Mouse (Mus musculus) midbrain, embryonic 13.5 days (tissue): Measurements from ENCODE around the gene Parp6. TPM values are rescaled to one million over a fixed set of nuclear protein-coding genes. Genes with fewer than 3 reads are reported as not detected.

Experiments used
- ATAC-seq: fragments of 200-750 bp; cut with Nextera tagmentation; 2 replicates; pipeline ENCODE4 v1.8.0; 2017; ENCODE audit warnings: mild to moderate bottlenecking, moderate TSS enrichment, moderate library complexity
- H3K27ac ChIP-seq: fragments of 300-500 bp; sonication (generic); 2 replicates; pipeline ENCODE4 v1.5.1; 2015; ENCODE audit warnings: inconsistent platforms, mild to moderate bottlenecking, moderate library complexity
- H3K27me3 ChIP-seq: fragments of 300-500 bp; sonication (generic); 2 replicates; pipeline ENCODE4 v1.6.1; 2015; ENCODE audit warnings: mild to moderate bottlenecking, inconsistent platforms
- H3K36me3 ChIP-seq: fragments of 300-500 bp; sonication (generic); 2 replicates; pipeline ENCODE4 v1.6.1; 2015; ENCODE audit warnings: mild to moderate bottlenecking, inconsistent platforms
- H3K4me1 ChIP-seq: fragments of 300-500 bp; sonication (generic); replicated peaks from 2 replicates; pipeline ENCODE4 v1.6.1; 2015; ENCODE audit warnings: inconsistent platforms
- H3K4me2 ChIP-seq: fragments of 300-500 bp; sonication (generic); replicated peaks from 2 replicates; pipeline ENCODE4 v1.6.1; 2015; ENCODE audit warnings: moderate library complexity, mild to moderate bottlenecking, inconsistent platforms
- H3K4me3 ChIP-seq: fragments of 300-500 bp; sonication (generic); replicated peaks from 2 replicates; pipeline ENCODE4 v1.5.1; 2015; ENCODE audit warnings: mild to moderate bottlenecking, inconsistent platforms
- H3K9ac ChIP-seq: fragments of 300-500 bp; sonication (generic); replicated peaks from 2 replicates; pipeline ENCODE4 v1.6.1; 2015; ENCODE audit warnings: mild to moderate bottlenecking, inconsistent platforms
- H3K9me3 ChIP-seq: fragments of 300-500 bp; sonication (generic); 2 replicates; pipeline ENCODE4 v1.6.1; 2016; ENCODE audit warnings: mild to moderate bottlenecking, inconsistent platforms
- WGBS: fragments of 180-500 bp; shearing (Covaris S2); methylation state at CpG from one replicate; pipeline ENCODE4 v1.1.7; 2015; 5-methylcytosine and 5-hydroxymethylcytosine counted together
- polyA plus RNA-seq: library from polyadenylated mRNA; unstranded; fragments of >200 nt; fragmentation: Nextera tagmentation; extraction: Ambion mirVana; gene quantifications from 2 replicates; pipeline ENCODE4 v1.2.1, GENCODE M21; 2015

The Parp6 gene
- polyA plus RNA-seq = 186 and 195 TPM in 2 replicates

DNA sequence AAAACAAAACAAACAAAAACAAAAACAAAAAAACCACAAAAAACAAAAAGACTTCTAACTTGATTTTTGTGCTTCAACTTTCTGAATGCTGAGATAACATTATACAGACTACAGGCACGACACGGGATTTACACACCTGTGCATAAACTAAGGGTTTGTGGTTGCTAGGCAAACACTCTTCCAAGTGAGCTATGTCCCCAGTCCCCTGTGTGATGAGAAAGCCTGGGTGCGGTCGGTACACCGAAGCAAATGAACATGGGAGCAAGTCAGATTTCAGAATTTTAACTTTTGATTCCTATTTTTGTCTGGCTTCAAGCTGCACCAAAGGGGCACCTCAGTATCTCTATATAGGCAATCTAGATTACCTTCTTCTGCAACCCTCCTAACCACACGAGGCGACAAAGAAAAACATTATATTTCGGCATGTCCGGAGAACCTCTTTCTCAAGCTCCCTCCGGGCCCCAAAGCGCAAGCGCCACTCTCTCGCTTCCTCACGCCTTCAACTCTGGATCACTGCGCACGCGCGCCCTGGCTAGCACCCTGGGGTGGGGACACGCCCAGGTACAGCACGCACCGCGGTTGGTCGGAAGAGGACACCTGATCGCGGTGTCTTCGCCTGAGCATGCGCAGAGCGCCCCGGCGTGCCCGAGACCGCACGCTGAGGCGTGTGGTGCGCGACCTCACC lies at the start of gene Parp6:
Gene Parp6, plus strand, starts transcription at position 663 of the 685 bp plus-strand sequence.
- under 1% methylated on average over 36 of the region's 36 CpGs for WGBS
- ATAC-seq = peak; percentile 98

GRCm38 (mm10) chr9:59571852-59572251 lies 45.2 kb upstream of the Parp6 start:
- 79% methylated on average over 2 of the region's 2 CpGs for WGBS
- H3K27me3 ChIP-seq = peaks cover 15% of the 10 kb centered on the region
- H3K27ac ChIP-seq = no peak overlapping the region
- ATAC-seq = no peak
- no peak overlapping the region for H3K9ac ChIP-seq
- H3K36me3 ChIP-seq = no peaks in the 10 kb centered on the region
- H3K9me3 ChIP-seq = no peaks in the 10 kb centered on the region
- H3K4me3 ChIP-seq = no peak overlapping the region
- H3K4me1 ChIP-seq = peaks cover 5% of the 10 kb centered on the region
- no peak overlapping the region for H3K4me2 ChIP-seq

More for the DNA sequence above, at the start of gene Parp6:
- Histone ChIP-seq H3K4me2 (peak within 1 kb of the TSS; percentile 69), H3K27ac (peak within 1 kb of the TSS; percentile 92), H3K9ac (peak within 1 kb of the TSS; percentile 81), H3K27me3 (no peaks in the 10 kb centered on the region), H3K36me3 (no peaks in the 10 kb centered on the region), H3K4me3 (peak within 1 kb of the TSS; percentile 81), H3K9me3 (no peaks in the 10 kb centered on the region), H3K4me1 (peaks cover 32% of the 10 kb centered on the region)

GRCm38 (mm10) chr9:59577401-59577800 lies 39.7 kb upstream of the Parp6 start:
- WGBS = 14% methylated on average over 13 of the region's 13 CpGs
- no peaks in the 10 kb centered on the region for H3K9me3 ChIP-seq

GRCm38 (mm10) chr9:59577844-59578504 lies 39.1 kb upstream of the Parp6 start, which contains the start of gene Celf6:
Gene Celf6 (plus strand): TSS chr9:59577917.
- Histone ChIP-seq H3K36me3 (no peaks in the 10 kb centered on the region), H3K27me3 (peaks cover 39% of the 10 kb centered on the region), H3K9me3 (no peaks in the 10 kb centered on the region), H3K9ac (peak within 1 kb of the TSS; percentile 67), H3K4me1 (peaks cover 28% of the 10 kb centered on the region), H3K27ac (peak within 1 kb of the TSS; percentile 69), H3K4me3 (peak within 1 kb of the TSS; percentile 51), H3K4me2 (peak within 1 kb of the TSS; percentile 58)
- ATAC-seq = peak; percentile 98
- WGBS = 2% methylated on average over 45 of the region's 61 CpGs

More at GRCm38 (mm10) chr9:59577401-59577800, 39.7 kb upstream of the Parp6 start:
- peaks cover 28% of the 10 kb centered on the region for H3K4me1 ChIP-seq
- H3K4me2 ChIP-seq = peak overlapping the region; percentile 58
- no peaks in the 10 kb centered on the region for H3K36me3 ChIP-seq
- H3K27ac ChIP-seq = peak overlapping the region; percentile 69
- ATAC-seq = no peak
- H3K4me3 ChIP-seq = peak overlapping the region; percentile 51
- peaks cover 35% of the 10 kb centered on the region for H3K27me3 ChIP-seq
- peak overlapping the region; percentile 15; the same call in 1 of the 2 replicates for H3K9ac ChIP-seq

DNA sequence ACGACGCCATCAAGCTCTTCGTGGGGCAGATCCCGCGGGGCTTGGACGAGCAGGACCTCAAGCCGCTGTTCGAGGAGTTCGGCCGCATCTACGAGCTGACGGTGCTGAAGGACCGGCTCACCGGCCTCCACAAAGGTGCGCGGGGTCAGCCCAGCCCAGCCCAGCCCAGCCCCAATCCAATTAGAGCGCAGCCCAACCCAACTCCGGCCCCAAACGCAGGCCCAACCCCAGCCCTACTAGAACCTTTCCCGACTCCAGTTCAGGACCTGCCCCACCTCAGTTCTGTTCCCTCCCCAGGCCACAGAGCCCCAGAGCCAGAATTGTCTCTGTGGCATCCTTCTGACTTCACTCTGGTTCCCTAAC lies 38.6 kb upstream of the Parp6 start:
- peak; percentile 71; the same call in 1 of the 2 replicates for ATAC-seq
- WGBS = under 1% methylated on average over 20 of the region's 20 CpGs
- peaks cover 43% of the 10 kb centered on the region for H3K27me3 ChIP-seq
- H3K9ac ChIP-seq = peak overlapping the region; percentile 67
- no peaks in the 10 kb centered on the region for H3K9me3 ChIP-seq
- peak overlapping the region; percentile 51 for H3K4me3 ChIP-seq
- H3K4me2 ChIP-seq = peak overlapping the region; percentile 58
- H3K4me1 ChIP-seq = peaks cover 28% of the 10 kb centered on the region
- H3K36me3 ChIP-seq = no peaks in the 10 kb centered on the region
- H3K27ac ChIP-seq = peak overlapping the region; percentile 16

DNA sequence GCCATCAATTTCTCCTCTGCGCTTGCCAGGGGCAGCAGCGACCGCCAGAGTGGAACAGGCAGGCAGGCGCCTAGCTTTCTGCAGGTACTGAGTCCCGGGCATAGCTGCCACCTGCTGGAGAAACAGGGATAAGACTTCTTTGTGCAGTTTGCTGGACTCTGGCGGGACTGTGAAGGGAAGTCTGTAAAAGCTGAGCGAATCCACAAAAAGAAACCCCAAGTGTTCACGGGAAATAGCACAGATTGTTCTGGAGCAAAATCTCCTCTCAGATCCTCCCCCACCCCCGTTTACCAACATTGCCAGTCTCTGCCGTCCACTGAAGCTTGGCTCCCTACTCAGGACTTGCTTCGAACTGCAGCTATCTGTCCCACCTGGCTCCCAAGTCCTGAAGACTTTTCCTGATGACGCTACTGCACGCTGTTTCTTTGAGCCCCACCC lies 32.2 kb upstream of the Parp6 start:
- Histone ChIP-seq H3K4me2 (peak overlapping the region; percentile 32), H3K4me1 (peaks cover 49% of the 10 kb centered on the region), H3K27ac (no peak overlapping the region), H3K27me3 (peaks cover 41% of the 10 kb centered on the region), H3K9ac (no peak overlapping the region), H3K36me3 (no peaks in the 10 kb centered on the region), H3K4me3 (no peak overlapping the region), H3K9me3 (no peaks in the 10 kb centered on the region)
- 5% methylated on average over 13 of the region's 13 CpGs for WGBS
- ATAC-seq = peak; percentile 43

DNA sequence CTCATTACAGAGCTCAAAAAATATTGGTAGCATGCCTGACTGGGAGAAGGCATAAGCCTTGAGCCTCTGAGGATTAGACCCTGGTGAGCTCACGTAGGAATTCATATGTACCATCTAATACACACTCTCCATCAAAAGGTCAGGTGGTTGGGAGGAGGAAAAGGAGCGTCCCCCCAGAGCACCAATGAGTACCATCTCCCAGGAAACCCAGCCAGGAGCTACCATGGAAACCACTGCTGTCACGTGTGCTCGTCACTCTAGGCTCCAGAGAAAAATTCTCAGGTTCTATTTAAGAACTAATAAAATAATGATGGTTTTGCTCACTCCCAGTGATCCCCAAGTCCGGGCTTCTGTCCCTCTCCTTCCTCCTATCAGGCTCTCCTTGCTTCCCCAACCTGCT lies 28.8 kb upstream of the Parp6 start:
- peak; percentile 68 for ATAC-seq
- Histone ChIP-seq H3K9me3 (no peaks in the 10 kb centered on the region), H3K36me3 (no peaks in the 10 kb centered on the region), H3K27ac (peak overlapping the region; percentile 89), H3K27me3 (peaks cover 40% of the 10 kb centered on the region), H3K9ac (0 out of 2 replicates have a peak overlapping the region, but pooled peaks have one; percentile 24), H3K4me1 (peaks cover 51% of the 10 kb centered on the region), H3K4me3 (no peak overlapping the region), H3K4me2 (peak overlapping the region; percentile 57)
- 30% methylated on average over 5 of the region's 5 CpGs for WGBS

GRCm38 (mm10) chr9:59588710-59589671 lies 28.1 kb upstream of the Parp6 start:
- Histone ChIP-seq H3K27me3 (peaks cover 37% of the 10 kb centered on the region), H3K9me3 (no peaks in the 10 kb centered on the region), H3K36me3 (no peaks in the 10 kb centered on the region), H3K9ac (peak overlapping the region; percentile 51; the same call in 1 of the 2 replicates), H3K27ac (peak overlapping the region; percentile 89), H3K4me2 (peak overlapping the region; percentile 57), H3K4me1 (peaks cover 51% of the 10 kb centered on the region), H3K4me3 (peak overlapping the region; percentile 18)
- WGBS = 16% methylated on average over 12 of the region's 12 CpGs
- ATAC-seq = peak; percentile 89

- ATAC-seq = no peak
- Histone ChIP-seq H3K4me3 (peak overlapping the region; percentile 18), H3K9ac (0 out of 2 replicates have a peak overlapping the region, but pooled peaks have one; percentile 12), H3K4me2 (peak overlapping the region; percentile 57), H3K27me3 (peaks cover 34% of the 10 kb centered on the region), H3K36me3 (no peaks in the 10 kb centered on the region), H3K9me3 (no peaks in the 10 kb centered on the region), H3K4me1 (peaks cover 47% of the 10 kb centered on the region), H3K27ac (peak overlapping the region; percentile 68; the same call in 1 of the 2 replicates)
- WGBS = 83% methylated on average over 10 of the region's 10 CpGs
These were observed 27.2 kb upstream of the Parp6 start for GRCm38 (mm10) chr9:59589703-59590439.

DNA sequence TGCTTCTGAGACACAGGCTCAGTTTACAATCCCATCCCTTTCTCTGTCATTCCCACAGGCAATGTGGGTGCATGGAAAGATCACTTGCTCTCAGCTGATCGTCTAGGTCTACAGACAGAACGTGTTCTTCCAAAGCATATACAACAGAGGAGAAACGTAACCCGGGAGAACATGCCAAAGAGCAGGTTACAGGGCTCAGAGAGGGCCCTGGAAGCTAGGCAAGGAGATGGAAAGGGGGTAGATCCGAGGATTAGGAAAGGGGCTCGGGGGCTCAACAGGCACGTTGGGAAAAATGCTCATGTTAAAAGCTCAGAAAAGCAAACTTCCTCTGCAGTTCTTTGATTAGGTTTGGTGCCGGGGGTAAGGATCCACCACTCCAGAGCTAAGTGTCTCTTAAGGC lies 15.4 kb upstream of the Parp6 start:
- Histone ChIP-seq H3K9me3 (no peaks in the 10 kb centered on the region), H3K27me3 (peaks cover 14% of the 10 kb centered on the region; the same call in 1 of the 2 replicates), H3K36me3 (peaks cover 27% of the 10 kb centered on the region), H3K9ac (no peak overlapping the region), H3K4me1 (no peaks in the 10 kb centered on the region), H3K4me2 (no peak overlapping the region), H3K27ac (no peak overlapping the region), H3K4me3 (no peak overlapping the region)
- 79% methylated on average over 8 of the region's 8 CpGs for WGBS
- ATAC-seq = no peak

- H3K4me3 ChIP-seq = no peak overlapping the region
- no peak overlapping the region for H3K4me2 ChIP-seq
- 59% methylated on average over 6 of the region's 6 CpGs for WGBS
- H3K4me1 ChIP-seq = no peaks in the 10 kb centered on the region
- no peak overlapping the region for H3K9ac ChIP-seq
- peaks cover 11% of the 10 kb centered on the region; the same call in 1 of the 2 replicates for H3K27me3 ChIP-seq
- peaks cover 30% of the 10 kb centered on the region for H3K36me3 ChIP-seq
- ATAC-seq = no peak
- H3K27ac ChIP-seq = no peak overlapping the region
- no peaks in the 10 kb centered on the region for H3K9me3 ChIP-seq
These were observed 11.1 kb upstream of the Parp6 start for GRCm38 (mm10) chr9:59605967-59606366.
